Mouse (Mus musculus) NIH3T3 (cell line): ENCODE measurements around the gene Vtcn1.

Experiments used
- DNase-seq: peaks from one replicate; pipeline ENCODE4 v3.0.0-alpha.2; 2012; ENCODE audit warnings: low read depth

Vtcn1 gene

GRCm38 (mm10) chr3:100920611-100921140, 95.4 kb downstream of the Vtcn1 start:
- DNase-seq, result no peak

DNA sequence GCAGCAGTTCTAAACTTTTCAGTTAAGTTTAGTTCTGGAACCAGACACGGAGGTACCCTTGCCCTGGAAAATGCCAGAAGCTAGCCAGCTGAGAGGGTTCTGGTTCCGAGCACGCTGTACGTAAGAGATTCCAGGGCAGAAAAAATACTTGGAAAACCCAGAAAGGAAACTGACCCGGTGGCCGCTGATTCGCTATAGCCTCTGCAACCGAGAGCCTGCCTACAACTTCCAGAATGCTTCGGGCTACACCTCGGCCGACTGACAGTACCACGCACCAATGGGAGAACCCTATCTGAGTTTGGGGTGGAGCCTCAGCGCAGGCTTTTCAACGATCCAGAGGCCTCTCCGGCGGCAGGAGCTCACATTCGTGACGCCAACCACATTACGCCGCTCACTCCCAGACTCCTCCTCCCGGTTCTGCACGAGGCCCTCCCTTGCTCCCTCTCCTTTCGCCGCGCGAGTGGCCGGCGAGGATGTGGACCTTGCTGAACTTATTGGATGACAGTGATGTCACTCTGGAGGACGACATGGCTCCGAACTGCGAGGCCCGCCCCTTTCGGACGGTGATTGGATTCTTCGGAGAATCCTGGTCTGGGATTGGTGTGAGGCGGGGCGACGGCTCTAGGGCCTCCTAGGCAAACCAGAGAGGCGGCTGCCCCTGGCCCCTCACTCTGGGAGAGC, 96.7 kb downstream of the Vtcn1 start, which contains the start of gene Trim45:
Gene Trim45 (plus strand): TSS at position 378 of the 681 bp plus-strand sequence.
- DNase-seq, result peak; percentile 100

DNA sequence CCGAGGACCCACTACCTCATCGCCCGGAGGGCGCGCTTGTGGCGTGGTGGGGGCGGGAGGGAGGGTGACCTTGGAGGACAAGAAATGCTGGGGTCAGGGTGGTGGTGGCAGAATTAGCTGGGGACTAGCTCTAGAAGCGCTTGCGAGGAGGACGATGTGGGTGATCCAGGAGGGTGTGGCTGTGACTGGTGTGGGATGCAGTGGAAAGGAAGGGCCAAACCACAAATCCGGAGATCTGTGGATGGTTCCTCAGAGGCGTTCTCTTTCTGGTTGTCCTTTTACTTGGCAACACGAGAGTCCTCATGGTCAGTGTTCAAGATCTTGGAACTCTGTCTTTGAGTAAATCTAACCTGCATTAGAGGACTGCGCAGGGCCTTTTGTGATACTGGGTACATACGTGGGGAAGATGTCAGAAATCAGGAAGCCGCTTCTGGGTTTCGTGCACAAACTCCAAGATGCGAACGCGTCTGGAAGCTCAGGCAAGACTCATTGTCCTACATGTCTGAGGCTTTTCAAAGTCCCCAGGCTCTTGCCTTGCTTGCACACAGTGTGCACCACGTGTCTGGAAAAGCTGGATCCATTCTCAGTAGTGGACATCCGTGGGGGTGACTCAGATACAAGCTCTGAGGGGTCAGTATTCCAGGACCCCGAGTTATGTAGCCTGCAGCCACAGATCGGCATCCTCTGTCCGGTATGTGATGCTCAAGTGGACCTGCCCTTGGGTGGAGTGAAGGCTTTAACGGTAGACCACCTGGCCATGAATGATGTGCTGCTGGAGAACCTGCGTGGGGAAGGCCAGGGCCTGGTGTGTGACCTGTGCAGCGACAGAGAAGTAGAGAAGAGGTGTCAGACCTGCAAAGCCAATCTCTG, 97.5 kb downstream of the Vtcn1 start:
- no peak for DNase-seq

- no peak for DNase-seq
Measured at GRCm38 (mm10) chr3:100924065-100924732, 98.9 kb downstream of the Vtcn1 start.

GRCm38 (mm10) chr3:100925176-100925575, 99.9 kb downstream of the Vtcn1 start:
- no peak for DNase-seq

- DNase-seq, result no peak
Measured at GRCm38 (mm10) chr3:100931332-100932076, 106.2 kb downstream of the Vtcn1 start.

GRCm38 (mm10) chr3:100932077-100932944, 107.1 kb downstream of the Vtcn1 start:
- peak; percentile 29 for DNase-seq

DNA sequence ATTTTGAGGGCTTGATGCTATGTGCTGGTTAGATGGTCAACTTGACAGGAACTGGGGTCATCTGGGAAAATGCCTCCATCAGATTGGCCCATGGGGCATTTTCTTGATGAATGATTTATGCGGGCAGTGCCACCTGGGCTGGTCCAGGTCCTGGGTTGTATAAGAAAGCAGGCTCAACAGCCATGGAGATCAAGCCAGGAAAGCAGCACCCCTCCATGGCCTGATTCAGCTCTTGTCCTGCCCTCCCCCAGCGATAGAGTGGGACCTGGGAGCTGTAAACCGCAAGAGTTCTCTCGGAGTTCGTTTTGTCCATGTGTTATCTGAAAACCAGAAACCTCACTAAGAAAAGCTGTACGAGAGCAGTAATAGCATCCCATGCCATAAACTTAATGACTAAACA, 110.3 kb downstream of the Vtcn1 start:
- DNase-seq, result no peak

DNA sequence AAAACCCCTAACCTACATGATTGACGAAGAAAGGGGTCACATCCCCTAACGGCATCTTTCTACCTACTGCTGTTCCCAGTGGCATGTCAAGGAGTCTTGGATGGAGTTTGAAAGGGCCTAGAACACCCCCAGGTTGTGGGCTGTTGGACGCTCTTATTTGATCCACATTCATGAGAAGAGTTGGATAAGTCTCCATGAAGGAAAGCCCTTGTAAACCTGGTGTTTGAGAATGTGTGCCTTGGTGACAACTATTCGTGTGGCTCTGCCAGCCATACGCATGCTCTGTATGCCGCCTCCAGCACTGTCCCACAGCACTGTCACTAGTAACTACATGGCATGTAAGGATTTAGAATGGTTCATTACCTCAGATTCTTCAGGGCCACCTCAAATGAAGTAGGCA, 110.9 kb downstream of the Vtcn1 start:
- DNase-seq, result no peak

- DNase-seq, result no peak
Measured at GRCm38 (mm10) chr3:100938211-100938610, 113.0 kb downstream of the Vtcn1 start.

GRCm38 (mm10) chr3:100940496-100941037, 115.3 kb downstream of the Vtcn1 start:
- DNase-seq, result no peak
